ENCODE assay signal across 8 mouse cellular contexts in genomic region chr6:53068875-53069178, GRCm38 (mm10). TPM values are rescaled to one million over a fixed set of nuclear protein-coding genes. Genes with fewer than 3 reads are reported as not detected.
DNase-seq lines count a peak whose midpoint lies in the region; ATAC-seq and TF ChIP-seq lines count a peak whose summit lies in the region.

No protein-coding gene starts in this region.

- H3K4me2 ChIP-seq in neural tube, embryonic 11.5 days (ENCODE audit: low read depth), result peak overlapping the region; percentile 90
- H3K4me2 ChIP-seq in intestine, postnatal 0 days (replicated peaks; ENCODE audit: low read depth), result peak overlapping the region; percentile 98
- peak overlapping the region; percentile 88 for H3K4me2 ChIP-seq in stomach, embryonic 14.5 days (replicated peaks; ENCODE audit: low read depth, low read length)

- H3K27ac ChIP-seq in neural tube, embryonic 11.5 days (ENCODE audit: low read depth, low read length), result no peak overlapping the region
- no peak overlapping the region for H3K27ac ChIP-seq in intestine, postnatal 0 days (ENCODE audit: low read depth, low read length)
- H3K27ac ChIP-seq in stomach, embryonic 14.5 days (ENCODE audit: low read length), result no peak overlapping the region

- no peak overlapping the region; the same call in 1 of the 2 replicates for H3K9ac ChIP-seq in neural tube, embryonic 11.5 days (ENCODE audit: low read length)
- H3K9ac ChIP-seq in intestine, postnatal 0 days (ENCODE audit: low read depth, low read length), result peak overlapping the region; percentile 67
- no peak overlapping the region for H3K9ac ChIP-seq in stomach, embryonic 14.5 days (replicated peaks; ENCODE audit: low read depth, low read length)

- no peak for TF ChIP-seq CTCF in intestine, postnatal 0 days (IDR thresholded peaks at IDR 0.05; ENCODE audit: low read depth)

- DNase-seq in cerebellum, adult 9-11 months, result peak; percentile 53
- no peak for DNase-seq in cerebellum, postnatal 25 days
- DNase-seq in neural tube, embryonic 11.5 days (ENCODE audit: low spot score), result no peak
- DNase-seq in neural tube, embryonic 10.5 days (ENCODE audit: extremely low spot score, low spot score), result no peak
- no peak for DNase-seq in thymus, postnatal 4 days
- DNase-seq in frontal cortex, postnatal 25 days (ENCODE audit: low spot score in 2 of 2), result no peak

- H3K4me3 ChIP-seq in neural tube, embryonic 11.5 days (ENCODE audit: low read depth, low read length), result peak overlapping the region; percentile 85
- H3K4me3 ChIP-seq in intestine, postnatal 0 days (ENCODE audit: low read depth, low read length), result peak overlapping the region; percentile 81
- H3K4me3 ChIP-seq in stomach, embryonic 14.5 days (ENCODE audit: low read depth, low read length), result peak overlapping the region; percentile 76

- 2% methylated on average over 6 of the region's 6 CpGs for WGBS in neural tube, embryonic 11.5 days
- WGBS in intestine, postnatal 0 days, result 4% methylated on average over 6 of the region's 6 CpGs
- 5% methylated on average over 6 of the region's 6 CpGs for WGBS in stomach, embryonic 14.5 days

- no peaks in the 10 kb centered on the region for H3K36me3 ChIP-seq in neural tube, embryonic 11.5 days (ENCODE audit: control insufficient read depth, insufficient read depth, low read length)
- no peaks in the 10 kb centered on the region for H3K36me3 ChIP-seq in intestine, postnatal 0 days (ENCODE audit: control insufficient read depth, insufficient read depth)
- no peaks in the 10 kb centered on the region for H3K36me3 ChIP-seq in stomach, embryonic 14.5 days (ENCODE audit: control insufficient read depth, insufficient read depth, low read length)

- H3K9me3 ChIP-seq in neural tube, embryonic 11.5 days (ENCODE audit: control insufficient read depth, low read length), result no peaks in the 10 kb centered on the region
- H3K9me3 ChIP-seq in intestine, postnatal 0 days (ENCODE audit: control insufficient read depth), result no peaks in the 10 kb centered on the region
- no peaks in the 10 kb centered on the region for H3K9me3 ChIP-seq in stomach, embryonic 14.5 days (ENCODE audit: control insufficient read depth, low read depth, low read length)

- peaks cover 5% of the 10 kb centered on the region; the same call in 1 of the 2 replicates for H3K4me1 ChIP-seq in neural tube, embryonic 11.5 days (ENCODE audit: control insufficient read depth, insufficient read depth, low read length)
- H3K4me1 ChIP-seq in intestine, postnatal 0 days (replicated peaks; ENCODE audit: control insufficient read depth, insufficient read depth, low read length), result no peaks in the 10 kb centered on the region
- H3K4me1 ChIP-seq in stomach, embryonic 14.5 days (ENCODE audit: control insufficient read depth, insufficient read depth, low read length), result no peaks in the 10 kb centered on the region

- peaks cover 15% of the 10 kb centered on the region for H3K27me3 ChIP-seq in neural tube, embryonic 11.5 days (ENCODE audit: control insufficient read depth, insufficient read depth, low read length)
- no peaks in the 10 kb centered on the region for H3K27me3 ChIP-seq in intestine, postnatal 0 days (replicated peaks; ENCODE audit: control insufficient read depth, insufficient read depth, low read length)
- H3K27me3 ChIP-seq in stomach, embryonic 14.5 days (ENCODE audit: control insufficient read depth, insufficient read depth, low read length), result peaks cover 9% of the 10 kb centered on the region; the same call in 1 of the 2 replicates

- ATAC-seq in neural tube, embryonic 11.5 days (ENCODE audit: insufficient read depth, low FRiP score, low TSS enrichment), result no peak; the same call in 1 of the 2 replicates
- ATAC-seq in intestine, postnatal 0 days, result no peak
- ATAC-seq in stomach, embryonic 14.5 days (ENCODE audit: insufficient number of reproducible peaks, insufficient read depth, low FRiP score, low read depth), result no peak

RNA-seq across cellular contexts. Expression of gene Jazf1, which starts 0.4 kb away (rescaled TPM):
- polyA plus RNA-seq in neural tube, embryonic 11.5 days (2014; fragmentation: Nextera tagmentation; extraction: Ambion mirVana), result 8.7 and 11.0 TPM in 2 replicates
- polyA plus RNA-seq in intestine, postnatal 0 days (2015; fragmentation: Nextera tagmentation; extraction: Ambion mirVana), result 5.1 and 6.0 TPM in 2 replicates
- 9.3 and 9.6 TPM in 2 replicates for polyA plus RNA-seq in stomach, embryonic 14.5 days (2014; fragmentation: Nextera tagmentation; extraction: Ambion mirVana)
